Comparison of ENCODE assay signal across 30 mouse cellular contexts in the genomic region with DNA sequence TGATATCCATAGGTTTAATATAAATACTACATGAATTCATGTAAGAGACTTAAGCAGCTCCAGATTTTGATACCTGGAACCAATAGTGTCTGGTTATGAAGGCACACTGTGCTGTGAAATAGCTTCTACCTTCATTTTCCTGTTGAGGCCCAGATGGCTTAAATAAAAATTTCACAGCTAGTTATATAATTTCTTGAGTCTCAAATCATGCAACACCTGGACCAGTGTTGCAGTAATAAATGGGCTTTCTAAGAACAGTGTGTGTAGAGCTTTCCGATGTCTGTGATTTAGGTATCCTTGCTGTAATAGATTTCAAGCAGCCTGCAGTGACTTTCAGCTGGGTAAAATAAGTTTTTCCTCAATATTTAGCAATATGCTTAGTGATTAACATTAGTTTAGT.
"Had no signal": no experiment of that assay in that cellular context is flagged by ENCODE, and none has a peak within 500 bp of the region (broad histone marks: within the 10 kb centered on the region; RNA-seq: fewer than 3 reads in every experiment).

No protein-coding gene starts in this region.

- DNase-seq: left cerebral cortex, postnatal 4 days; liver; liver, embryonic 13.5 days; liver, postnatal 0 days; lung, adult 18-20 months; lung, adult 2 months; lung, postnatal 10 days; lung, postnatal 14 days; lung, postnatal 36 days; lung, postnatal 4 days had no signal

- H3K4me1 ChIP-seq: limb, embryonic 15.5 days; liver, embryonic 12.5 days; liver, embryonic 13.5 days; liver, embryonic 15.5 days; lung, embryonic 15.5 days; megakaryocyte, embryonic 14.5 days; midbrain, embryonic 10.5 days; midbrain, embryonic 12.5 days; midbrain, embryonic 13.5 days; midbrain, embryonic 15.5 days; neural tube, embryonic 12.5 days; neural tube, embryonic 13.5 days had no signal

- ATAC-seq: liver, embryonic 12.5 days; liver, postnatal 0 days; lung, postnatal 0 days; midbrain, embryonic 13.5 days; midbrain, embryonic 15.5 days; midbrain, embryonic 16.5 days had no signal

- H3K9me3 ChIP-seq: limb, embryonic 15.5 days; liver, embryonic 12.5 days; liver, embryonic 13.5 days; liver, embryonic 15.5 days; lung, embryonic 15.5 days; megakaryocyte, embryonic 14.5 days; midbrain, embryonic 10.5 days; midbrain, embryonic 12.5 days; midbrain, embryonic 13.5 days; midbrain, embryonic 15.5 days; neural tube, embryonic 12.5 days; neural tube, embryonic 13.5 days had no signal

- H3K4me3 ChIP-seq: left cerebral cortex, adult 2 months; limb, embryonic 15.5 days; liver, embryonic 12.5 days; liver, embryonic 13.5 days; liver, embryonic 15.5 days; lung, embryonic 15.5 days; megakaryocyte, embryonic 14.5 days; midbrain, embryonic 10.5 days; midbrain, embryonic 12.5 days; midbrain, embryonic 13.5 days; midbrain, embryonic 15.5 days; myocyte; neural tube, embryonic 12.5 days; neural tube, embryonic 13.5 days had no signal

- H3K4me2 ChIP-seq: limb, embryonic 15.5 days; liver, embryonic 11.5 days; liver, embryonic 12.5 days; liver, embryonic 13.5 days; liver, embryonic 15.5 days; lung, embryonic 14.5 days; lung, embryonic 15.5 days; midbrain, embryonic 11.5 days; midbrain, embryonic 12.5 days; midbrain, embryonic 13.5 days; midbrain, embryonic 15.5 days; neural tube, embryonic 12.5 days; neural tube, embryonic 13.5 days had no signal

- H3K9ac ChIP-seq: limb, embryonic 15.5 days; liver, embryonic 12.5 days; liver, embryonic 13.5 days; liver, embryonic 14.5 days; liver, embryonic 15.5 days; liver, postnatal 0 days; lung, embryonic 14.5 days; lung, embryonic 15.5 days; midbrain, embryonic 12.5 days; midbrain, embryonic 13.5 days; midbrain, embryonic 15.5 days; neural tube, embryonic 12.5 days; neural tube, embryonic 13.5 days had no signal

- H3K27ac ChIP-seq: left cerebral cortex, adult 2 months; limb, embryonic 15.5 days; liver, embryonic 12.5 days; liver, embryonic 13.5 days; liver, embryonic 14.5 days; liver, embryonic 15.5 days; lung, embryonic 15.5 days; macrophage; midbrain, embryonic 10.5 days; midbrain, embryonic 12.5 days; midbrain, embryonic 13.5 days; midbrain, embryonic 15.5 days; neural tube, embryonic 12.5 days; neural tube, embryonic 13.5 days had no signal

- H3K36me3 ChIP-seq: limb, embryonic 15.5 days; liver, embryonic 12.5 days; liver, embryonic 13.5 days; liver, embryonic 15.5 days; lung, embryonic 15.5 days; midbrain, embryonic 10.5 days; midbrain, embryonic 12.5 days; midbrain, embryonic 13.5 days; midbrain, embryonic 15.5 days; neural tube, embryonic 12.5 days; neural tube, embryonic 13.5 days had no signal

- H3K27me3 ChIP-seq: limb, embryonic 15.5 days; liver, embryonic 12.5 days; liver, embryonic 13.5 days; liver, embryonic 15.5 days; lung, embryonic 15.5 days; megakaryocyte, embryonic 14.5 days; midbrain, embryonic 12.5 days; midbrain, embryonic 13.5 days; midbrain, embryonic 15.5 days; neural tube, embryonic 12.5 days; neural tube, embryonic 13.5 days had no signal
